Mouse (Mus musculus): ENCODE results near the gene Lrrc27. TPM values are rescaled to one million over a fixed set of nuclear protein-coding genes. Genes with fewer than 3 reads are reported as not detected.

The Lrrc27 gene
- total and polyA plus RNA-seq, 3 experiments = 0.54 to 1.3 TPM; not detected in 1

GRCm38 (mm10) chr7:139257752-139258542 lies 45.2 kb downstream of the Lrrc27 start:
- Histone ChIP-seq H3K9me3 (replicated peaks; ENCODE audit: insufficient read depth, low read length) (no peaks in the 10 kb centered on the region), H3K9ac (ENCODE audit: control insufficient read depth, low read depth, low read length, poor library complexity, severe bottlenecking) (no peak overlapping the region), H3K36me3 (ENCODE audit: control insufficient read depth in 1 of 2, insufficient read depth in 2 of 2, low read length in 2 of 2) (no peaks in the 10 kb centered on the region), H3K27ac (ENCODE audit: control insufficient read depth, low read depth, low read length) (no peak overlapping the region), H3K4me1 (ENCODE audit: control insufficient read depth in 1 of 2, insufficient read depth in 2 of 2, low read length in 2 of 2) (peaks cover 0 to 5% of the 10 kb centered on the region in 2 experiments; a peak in 2 of 4 replicates), H3K79me2 (ENCODE audit: control insufficient read depth, insufficient read depth, low read length, poor library complexity) (no peaks in the 10 kb centered on the region), H3K4me3 (ENCODE audit: control insufficient read depth in 1 of 2, insufficient read depth in 1 of 2, low read depth in 2 of 2, low read length in 2 of 2) (no peak overlapping the region), H3K27me3 (ENCODE audit: control insufficient read depth in 1 of 2, insufficient read depth in 2 of 2, low read length in 2 of 2) (no peaks in the 10 kb centered on the region)
- TF ChIP-seq NELFE (IDR thresholded peaks at IDR 0.05; ENCODE audit: low read depth, low read length) (no peak), MAZ (IDR thresholded peaks at IDR 0.05; ENCODE audit: low read depth, low read length) (no peak), HCFC1 (IDR thresholded peaks at IDR 0.05; ENCODE audit: low read depth, low read length) (no peak), ETS1 (IDR thresholded peaks at IDR 0.05; ENCODE audit: low read depth, low read length) (no peak), TCF12 (IDR thresholded peaks at IDR 0.05; ENCODE audit: low read depth, low read length) (no peak), BHLHE40 (IDR thresholded peaks at IDR 0.05; ENCODE audit: borderline replicate concordance, low read depth, low read length) (no peak), ZNF384 (IDR thresholded peaks at IDR 0.05; ENCODE audit: low read depth, low read length) (no peak)
- DNase-seq (ENCODE audit: low read depth, low spot score) = no peak

- no peak for DNase-seq (ENCODE audit: low read depth, low spot score)
- TF ChIP-seq CHD1 (IDR thresholded peaks at IDR 0.05; ENCODE audit: low read depth, low read length) (no peak), MXI1 (IDR thresholded peaks at IDR 0.05; ENCODE audit: low read depth, low read length) (no peak), MYB (IDR thresholded peaks at IDR 0.05; ENCODE audit: low read depth, low read length) (no peak), NELFE (IDR thresholded peaks at IDR 0.05; ENCODE audit: low read depth, low read length) (no peak)
- Histone ChIP-seq H3K36me3 (ENCODE audit: control insufficient read depth in 1 of 2, insufficient read depth in 2 of 2, low read length in 2 of 2) (no peaks in the 10 kb centered on the region), H3K4me1 (ENCODE audit: control insufficient read depth in 1 of 2, insufficient read depth in 2 of 2, low read length in 2 of 2) (no peaks in the 10 kb centered on the region), H3K27ac (ENCODE audit: control insufficient read depth, low read depth, low read length) (no peak overlapping the region), H3K9ac (ENCODE audit: control insufficient read depth, low read depth, low read length, poor library complexity, severe bottlenecking) (no peak overlapping the region), H3K4me3 (ENCODE audit: control insufficient read depth in 1 of 2, insufficient read depth in 1 of 2, low read depth in 2 of 2, low read length in 2 of 2) (no peak overlapping the region), H3K27me3 (ENCODE audit: control insufficient read depth in 1 of 2, insufficient read depth in 2 of 2, low read length in 2 of 2) (no peaks in the 10 kb centered on the region), H3K9me3 (replicated peaks; ENCODE audit: insufficient read depth, low read length) (no peaks in the 10 kb centered on the region), H3K79me2 (ENCODE audit: control insufficient read depth, insufficient read depth, low read length, poor library complexity) (no peaks in the 10 kb centered on the region)
Observed at GRCm38 (mm10) chr7:139264337-139264736, 51.5 kb downstream of the Lrrc27 start.

GRCm38 (mm10) chr7:139265634-139266033 lies 52.8 kb downstream of the Lrrc27 start:
- no peak for TF ChIP-seq UBTF (IDR thresholded peaks at IDR 0.05; ENCODE audit: borderline replicate concordance, insufficient read depth, low read depth, low read length)
- TF ChIP-seq NELFE (IDR thresholded peaks at IDR 0.05; ENCODE audit: low read depth, low read length) = no peak
- TF ChIP-seq ETS1 (IDR thresholded peaks at IDR 0.05; ENCODE audit: low read depth, low read length) = no peak
- no peak for TF ChIP-seq ZKSCAN1 (IDR thresholded peaks at IDR 0.05; ENCODE audit: low read depth, low read length)
- no peak for TF ChIP-seq CHD2 (IDR thresholded peaks at IDR 0.05; ENCODE audit: low read length)
- TF ChIP-seq MEF2A (IDR thresholded peaks at IDR 0.05; ENCODE audit: extremely low read depth, insufficient replicate concordance, low read depth, low read length, poor library complexity, severe bottlenecking) = no peak
- no peak for TF ChIP-seq E2F4 (IDR thresholded peaks at IDR 0.05; ENCODE audit: borderline replicate concordance, low read depth, low read length)
- TF ChIP-seq SMC3 (IDR thresholded peaks at IDR 0.05; ENCODE audit: low read depth, low read length) = no peak
- no peak for TF ChIP-seq NRF1 (IDR thresholded peaks at IDR 0.05; ENCODE audit: insufficient read depth, low read depth, low read length, poor library complexity, severe bottlenecking)
- Histone ChIP-seq H3K27me3 (ENCODE audit: control insufficient read depth in 1 of 2, insufficient read depth in 2 of 2, low read length in 2 of 2) (no peaks in the 10 kb centered on the region), H3K9me3 (replicated peaks; ENCODE audit: insufficient read depth, low read length) (no peaks in the 10 kb centered on the region), H3K36me3 (ENCODE audit: control insufficient read depth in 1 of 2, insufficient read depth in 2 of 2, low read length in 2 of 2) (no peaks in the 10 kb centered on the region), H3K27ac (ENCODE audit: control insufficient read depth, low read depth, low read length) (no peak overlapping the region), H3K4me1 (ENCODE audit: control insufficient read depth in 1 of 2, insufficient read depth in 2 of 2, low read length in 2 of 2) (no peaks in the 10 kb centered on the region), H3K4me3 (ENCODE audit: control insufficient read depth in 1 of 2, insufficient read depth in 1 of 2, low read depth in 2 of 2, low read length in 2 of 2) (no peak overlapping the region), H3K79me2 (ENCODE audit: control insufficient read depth, insufficient read depth, low read length, poor library complexity) (no peaks in the 10 kb centered on the region), H3K9ac (ENCODE audit: control insufficient read depth, low read depth, low read length, poor library complexity, severe bottlenecking) (no peak overlapping the region)
- DNase-seq (ENCODE audit: low read depth, low spot score) = no peak

Data from MEL (cell line).